Mouse (Mus musculus) adrenal gland (tissue): ENCODE results near the gene Psmd4.

Experiments used
- microRNA-seq, 2 experiments: library from miRNA; unstranded; fragments of <30 nt; microRNA quantifications; one replicate each; pipeline ENCODE4; 2019

Psmd4 gene

Small RNAs within 50 kb of the gene (microRNA-seq; reads per million reads assigned to microRNA genes)
- 2.3 to 2.5 reads per million in 2 experiments for gene Mir7013
